Mouse (Mus musculus) Patski (cell line): Measurements from ENCODE around the gene Slitrk6. TPM values are rescaled to one million over a fixed set of nuclear protein-coding genes. Genes with fewer than 3 reads are reported as not detected.

Source experiments
- ATAC-seq: fragments of 100-300 bp; one replicate; pipeline ENCODE4 v1.8.0; 2021
- CTCF ChIA-PET: fragments of 350-600 bp; sonication (Branson Sonifier 250); formaldehyde crosslinking; loops from one replicate; lab custom pipeline; 2022; ENCODE audit warnings: inconsistent platforms; lab: Charles Lee
- POLR2A ChIA-PET: fragments of 350-600 bp; sonication (Branson Sonifier 250); formaldehyde crosslinking; loops from one replicate; lab custom pipeline; 2022; ENCODE audit warnings: antibody characterized with exemption, inconsistent platforms; lab: Charles Lee
- DNase-seq: peaks from one replicate; pipeline ENCODE4 v3.0.0-alpha.2; 2011; ENCODE audit warnings: low read depth, low spot score
- H3K27me3 ChIP-seq: fragments of 371-371 bp; one replicate; pipeline ENCODE4 v1.5.1; 2021
- CTCF ChIP-seq: fragments of 100-300 bp; IDR thresholded peaks from one replicate; pipeline ENCODE4 v1.5.1; 2021
- in situ Hi-C: fragments of 300-500 bp; cut with MboI; formaldehyde crosslinking; loops from 3 replicates; pipeline ENCODE4 v1.11.1; 2018; ENCODE audit warnings: low pct_unique_long_range_greater_than_20kb, mixed read lengths
- polyA plus RNA-seq: library from polyadenylated mRNA; unstranded; gene quantifications from one replicate; pipeline ENCODE4 v1.2.3, GENCODE M21; 2021

Gene Slitrk6
- polyA plus RNA-seq: not detected

DNA sequence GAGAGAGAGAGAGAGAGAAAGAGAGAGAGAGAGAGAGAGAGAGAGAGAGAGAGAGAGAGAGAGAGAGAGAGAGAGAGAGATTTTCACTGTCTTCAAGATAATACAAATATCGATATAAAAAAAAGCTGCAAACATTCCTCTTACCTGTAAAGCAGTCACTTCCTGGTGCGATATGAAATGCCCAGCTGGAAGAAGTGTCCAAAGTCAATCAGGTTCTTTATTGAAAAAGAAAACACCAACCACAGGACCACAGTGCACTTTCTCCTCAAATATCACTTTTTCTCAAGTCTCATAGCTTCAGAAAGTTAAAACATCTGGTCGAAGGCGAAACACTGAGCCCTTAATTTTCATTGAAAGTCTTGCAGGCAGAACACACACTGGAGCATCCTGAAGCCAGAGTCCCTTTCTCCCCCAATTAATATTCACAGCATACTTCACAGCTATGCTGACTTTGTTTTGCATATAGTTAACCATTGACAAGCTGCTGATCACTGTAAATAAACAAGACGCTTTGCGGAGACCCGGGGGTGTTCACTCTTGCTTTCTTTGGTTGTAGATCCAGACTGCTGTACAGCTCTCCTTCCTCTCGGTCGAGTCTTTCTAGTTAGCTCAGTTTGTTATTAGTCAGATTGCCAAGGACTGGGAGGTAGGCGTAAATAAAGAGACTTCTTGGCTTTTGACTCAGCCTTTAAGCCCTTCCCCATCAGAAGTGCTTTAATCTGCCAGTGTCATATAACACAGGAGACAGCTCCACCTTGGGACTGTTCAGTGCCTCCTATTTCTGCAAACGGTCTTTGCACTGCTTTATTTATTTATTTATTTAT is at the start of gene Slitrk6:
Gene Slitrk6, minus strand, starts transcription at position 666 of the 824 bp plus-strand sequence.
- POLR2A ChIA-PET: interaction anchor here (0.6 kb wide), 1 partner anchor 18 kb away, joined by 5 read pairs; no protein-coding TSS in a partner anchor
- ATAC-seq (no peak), DNase-seq (no peak)
- in situ Hi-C loops: no loop called here
- no peak for TF ChIP-seq CTCF
- CTCF ChIA-PET: interaction anchor here (1.2 kb wide), 1 partner anchor 8 kb away, joined by 3 read pairs; no protein-coding TSS in a partner anchor
- peaks cover 4% of the 10 kb centered on the region for H3K27me3 ChIP-seq

DNA sequence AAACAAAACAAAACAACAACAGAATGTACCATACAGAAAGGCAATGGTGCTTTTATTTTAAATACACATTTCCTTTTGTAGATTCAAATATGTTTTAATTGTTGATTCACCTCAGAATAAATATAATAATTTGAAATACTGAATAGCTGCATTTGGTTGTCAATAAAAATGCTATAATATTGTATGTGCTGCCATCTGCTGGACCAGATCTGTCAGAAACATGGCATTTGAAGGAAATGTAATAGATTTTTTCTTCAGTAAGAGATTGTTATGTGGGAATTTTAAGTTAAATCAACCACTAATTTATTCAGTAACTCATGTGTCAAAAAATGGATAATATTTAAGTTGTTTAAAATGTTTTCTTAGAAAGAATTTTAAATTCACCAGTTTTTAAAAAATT is 22.6 kb upstream of the Slitrk6 start:
- in situ Hi-C loops: no loop called here
- DNase-seq (no peak), ATAC-seq (no peak)
- TF ChIP-seq CTCF: no peak
- CTCF ChIA-PET: no interaction called here
- POLR2A ChIA-PET: no interaction called here
- no peaks in the 10 kb centered on the region for H3K27me3 ChIP-seq

DNA sequence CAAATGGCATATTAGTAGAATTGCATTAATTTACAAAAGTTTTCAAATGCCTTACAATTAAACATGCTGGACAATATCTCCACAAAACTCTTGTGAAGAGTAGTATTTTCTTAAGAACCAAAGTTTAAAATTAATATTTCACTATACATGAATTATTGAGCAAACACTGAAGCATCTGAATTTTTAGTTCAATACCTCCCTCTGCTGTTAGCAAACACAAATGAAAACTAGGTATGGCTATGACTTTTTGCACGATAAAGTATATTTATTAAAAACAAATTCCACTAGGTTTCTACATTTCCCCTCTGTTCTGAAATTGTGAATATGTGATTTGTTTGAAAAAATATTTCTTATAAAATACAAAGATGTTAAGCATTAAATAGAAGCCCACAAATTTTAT is 15.7 kb upstream of the Slitrk6 start:
- no peak for DNase-seq
- TF ChIP-seq CTCF: no peak
- no peaks in the 10 kb centered on the region for H3K27me3 ChIP-seq
- no peak for ATAC-seq
- ChIA-PET POLR2A (no interaction called here), CTCF (no interaction called here)
- in situ Hi-C loops: no loop called here

DNA sequence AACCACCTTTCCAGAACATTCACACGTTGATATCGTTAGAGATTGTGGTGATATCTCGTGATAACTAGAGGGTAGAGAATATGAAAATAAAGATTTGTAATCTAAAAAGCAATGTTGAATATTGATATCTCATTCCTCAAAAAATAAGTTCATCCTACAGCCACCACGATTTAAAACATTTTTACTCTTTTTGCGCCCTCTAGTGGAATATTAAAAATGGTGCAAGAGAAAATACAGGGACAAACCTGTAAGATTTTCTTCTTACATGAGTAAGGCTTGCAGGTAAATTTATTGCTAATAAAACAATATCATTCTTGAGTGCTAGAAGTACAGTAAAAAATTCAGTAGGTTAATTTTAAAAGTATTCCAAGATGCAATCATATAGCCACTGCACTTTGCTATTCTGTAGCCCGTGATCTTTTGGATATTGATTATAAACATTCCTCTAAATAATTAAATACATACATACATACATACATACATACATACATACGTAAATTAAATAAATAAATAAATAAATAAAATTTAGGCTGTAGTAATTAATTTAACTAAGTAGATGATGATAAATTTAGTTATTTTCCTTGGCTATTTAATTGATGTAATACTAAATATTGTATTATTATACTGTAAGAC is 7.8 kb upstream of the Slitrk6 start:
- CTCF ChIA-PET: interaction anchor here (1.1 kb wide), 1 partner anchor 8 kb away, joined by 3 read pairs; no protein-coding TSS in a partner anchor

DNA sequence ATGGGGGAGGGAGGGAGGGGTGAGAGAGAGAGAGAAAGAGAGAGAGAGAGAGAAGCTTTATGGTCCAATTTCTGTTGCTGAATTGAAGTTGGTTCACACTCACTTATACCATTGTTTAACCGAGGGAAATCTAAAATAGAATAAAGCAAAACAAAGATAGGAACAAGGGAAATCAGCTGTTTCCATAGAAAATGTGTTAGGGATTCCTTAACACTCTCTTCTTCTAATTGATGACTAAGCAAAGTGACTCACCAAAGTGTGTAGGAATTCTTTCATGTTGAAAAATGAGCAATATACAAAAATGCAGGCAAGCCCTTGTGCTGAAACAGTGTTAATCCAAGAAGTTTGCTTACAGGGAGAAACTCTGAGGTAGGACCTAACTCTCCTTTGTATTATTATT is 6.0 kb upstream of the Slitrk6 start:
- DNase-seq (no peak), ATAC-seq (no peak)
- TF ChIP-seq CTCF: no peak
- in situ Hi-C loops: no loop called here
- POLR2A ChIA-PET: no interaction called here
- CTCF ChIA-PET: no interaction called here
- no peaks in the 10 kb centered on the region for H3K27me3 ChIP-seq

More for the DNA sequence above, 7.8 kb upstream of the Slitrk6 start:
- DNase-seq: no peak
- POLR2A ChIA-PET: no interaction called here
- TF ChIP-seq CTCF: no peak
- in situ Hi-C loops: no loop called here
- no peaks in the 10 kb centered on the region for H3K27me3 ChIP-seq
- ATAC-seq: no peak

DNA sequence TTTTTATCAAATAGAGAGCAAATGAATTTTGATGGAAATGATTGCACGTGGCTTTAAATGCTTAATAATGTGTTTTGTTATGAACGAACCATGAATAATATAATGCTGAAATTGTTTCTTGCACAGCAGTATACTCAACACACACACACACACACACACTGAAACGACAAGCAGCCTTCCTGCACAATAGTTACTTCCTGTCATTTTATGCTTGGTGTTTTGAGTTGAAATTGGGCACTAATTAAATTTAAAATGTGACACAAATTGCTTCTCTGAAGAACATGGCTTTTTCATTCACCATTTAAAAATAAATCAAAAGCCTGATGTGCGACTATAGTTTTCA is 330 bp upstream of the Slitrk6 start:
- ATAC-seq: no peak
- ChIA-PET POLR2A (no interaction called here), CTCF (no interaction called here)
- TF ChIP-seq CTCF: no peak
- in situ Hi-C loops: no loop called here
- no peak for DNase-seq
- H3K27me3 ChIP-seq: peaks cover 4% of the 10 kb centered on the region

DNA sequence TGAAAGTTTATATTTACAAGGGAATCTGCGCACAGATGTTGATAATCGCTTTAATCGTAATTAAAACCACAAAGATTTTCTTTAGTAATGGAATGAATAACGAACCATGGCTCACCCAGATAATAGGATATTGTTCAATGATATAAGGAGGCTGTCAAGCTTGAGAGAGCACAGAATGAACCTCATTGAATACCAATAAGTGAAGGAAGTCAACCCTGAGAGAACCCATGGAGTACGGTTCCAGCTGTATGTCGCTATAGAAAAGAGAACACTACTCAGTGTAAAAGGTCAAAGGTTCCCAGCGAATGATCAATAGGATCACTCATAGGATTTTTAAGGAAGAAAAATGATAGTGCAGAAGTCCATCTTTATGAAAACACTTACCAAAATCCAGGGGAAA is 15.1 kb downstream of the Slitrk6 start:
- POLR2A ChIA-PET: no interaction called here
- in situ Hi-C loops: no loop called here

DNA sequence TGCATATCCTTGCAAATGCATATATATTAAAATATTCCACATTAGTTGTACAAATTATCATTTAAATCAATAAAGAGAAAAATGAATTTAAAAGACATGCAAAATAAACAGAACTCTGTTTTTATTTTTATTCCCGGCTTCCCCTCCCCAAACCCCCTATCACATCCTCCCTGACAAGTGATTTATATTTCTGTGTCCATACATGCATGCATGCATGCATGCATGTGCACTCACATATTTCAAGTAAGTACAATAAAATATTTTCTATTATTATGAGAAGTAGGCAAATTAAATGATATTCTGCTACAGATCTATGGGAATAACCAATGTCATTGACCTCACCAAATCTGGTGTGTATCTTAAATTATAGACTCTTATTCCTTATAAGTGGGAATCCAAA is 15.6 kb downstream of the Slitrk6 start:
- CTCF ChIA-PET: no interaction called here
- no peak for DNase-seq

More for the DNA sequence above, 15.1 kb downstream of the Slitrk6 start:
- ATAC-seq (no peak), DNase-seq (no peak)
- CTCF ChIA-PET: no interaction called here
- no peak for TF ChIP-seq CTCF
- no peaks in the 10 kb centered on the region for H3K27me3 ChIP-seq

DNA sequence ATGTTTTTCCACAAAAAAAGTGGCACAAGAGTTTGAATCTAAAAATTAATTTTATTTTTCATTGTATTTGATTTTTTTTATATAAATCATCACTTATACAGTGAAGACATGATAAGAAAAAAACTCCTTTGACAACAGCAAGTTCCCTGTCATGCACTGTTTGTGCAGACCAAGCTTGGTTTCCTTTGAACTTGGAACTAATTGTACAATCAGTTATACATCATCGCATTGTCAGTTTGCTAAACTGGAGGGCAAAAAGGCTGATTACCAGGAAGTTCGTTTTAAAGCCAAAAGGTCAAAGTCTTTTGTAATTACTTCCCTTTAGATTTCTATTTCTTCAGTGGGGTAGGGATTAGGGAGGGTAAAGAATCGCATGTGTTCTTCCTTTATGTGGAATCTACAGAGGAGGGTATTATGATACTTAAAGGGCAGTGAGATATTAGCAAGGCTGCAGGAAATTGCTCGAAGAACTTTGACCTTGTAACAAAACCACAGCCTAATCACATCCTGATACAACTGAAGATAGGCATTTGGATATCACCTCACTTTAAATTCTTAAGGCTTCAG is 26.5 kb downstream of the Slitrk6 start:
- in situ Hi-C loops: no loop called here
- CTCF ChIA-PET: no interaction called here
- no peak for DNase-seq
- H3K27me3 ChIP-seq: no peaks in the 10 kb centered on the region
- ATAC-seq: no peak
- POLR2A ChIA-PET: no interaction called here
- TF ChIP-seq CTCF: no peak

More for the DNA sequence above, 15.6 kb downstream of the Slitrk6 start:
- H3K27me3 ChIP-seq: no peaks in the 10 kb centered on the region
- POLR2A ChIA-PET: no interaction called here
- no peak for ATAC-seq
- in situ Hi-C loops: no loop called here
- TF ChIP-seq CTCF: no peak

DNA sequence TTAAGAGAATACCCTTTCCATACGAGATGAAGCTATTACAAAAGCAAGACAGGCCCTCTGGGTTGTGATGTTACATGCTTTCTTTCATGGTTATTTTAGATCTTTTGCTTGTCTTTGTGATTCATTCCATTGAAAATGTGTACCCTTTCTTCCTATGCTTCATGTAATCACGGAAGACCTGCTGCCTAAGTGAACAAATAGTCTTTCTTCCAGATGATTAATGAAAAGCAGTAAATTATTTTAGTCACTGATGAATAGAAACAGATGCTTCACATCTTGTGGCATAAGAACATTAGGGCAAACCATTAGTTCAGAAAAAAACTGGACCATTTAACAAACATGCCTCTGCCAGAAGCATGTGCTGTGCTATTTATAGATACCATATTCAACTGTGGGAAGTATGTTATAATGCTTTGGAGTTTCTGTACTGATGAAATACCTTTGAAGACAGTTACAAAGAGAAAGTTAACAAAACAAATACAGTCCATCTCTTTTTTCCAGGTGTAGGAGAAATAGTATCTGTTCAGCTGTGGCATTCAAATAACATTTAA is 30.8 kb downstream of the Slitrk6 start:
- CTCF ChIA-PET: no interaction called here
- no peaks in the 10 kb centered on the region for H3K27me3 ChIP-seq
- in situ Hi-C loops: no loop called here
- DNase-seq (no peak), ATAC-seq (no peak)
- POLR2A ChIA-PET: no interaction called here
- TF ChIP-seq CTCF: no peak
